Mouse (Mus musculus) forebrain, embryonic 16.5 days (tissue): Measurements from ENCODE around the gene Trp53rkb. TPM values are rescaled to one million over a fixed set of nuclear protein-coding genes. Genes with fewer than 3 reads are reported as not detected.

ENCODE experiments used
- ATAC-seq: fragments of 200-750 bp; cut with Nextera tagmentation; 2 replicates; pipeline ENCODE4 v1.8.0; 2017; ENCODE audit warnings: mild to moderate bottlenecking, moderate library complexity
- H3K27ac ChIP-seq: fragments of 300-500 bp; sonication (generic); 2 replicates; pipeline ENCODE4 v1.5.1; 2014; ENCODE audit warnings: low read length, control low read depth
- H3K27me3 ChIP-seq: fragments of 300-500 bp; sonication (generic); replicated peaks from 2 replicates; pipeline ENCODE4 v1.6.1; 2014; ENCODE audit warnings: low read length; ENCODE audit not compliant: control insufficient read depth, insufficient read depth
- H3K36me3 ChIP-seq: fragments of 300-500 bp; sonication (generic); 2 replicates; pipeline ENCODE4 v1.6.1; 2014; ENCODE audit not compliant: control insufficient read depth, insufficient read depth
- H3K4me1 ChIP-seq: fragments of 300-500 bp; sonication (generic); replicated peaks from 2 replicates; pipeline ENCODE4 v1.6.1; 2014; ENCODE audit warnings: low read length; ENCODE audit not compliant: control insufficient read depth, insufficient read depth
- H3K4me2 ChIP-seq: fragments of 300-500 bp; sonication (generic); 2 replicates; pipeline ENCODE4 v1.6.1; 2014; ENCODE audit warnings: mild to moderate bottlenecking, low read length, control low read depth
- H3K4me3 ChIP-seq: fragments of 300-500 bp; sonication (generic); replicated peaks from 2 replicates; pipeline ENCODE4 v1.5.1; 2014; ENCODE audit warnings: mild to moderate bottlenecking, low read length, control low read depth
- H3K9ac ChIP-seq: fragments of 300-500 bp; sonication (generic); replicated peaks from 2 replicates; pipeline ENCODE4 v1.6.1; 2014; ENCODE audit warnings: low read depth, low read length, control low read depth
- H3K9me3 ChIP-seq: fragments of 300-500 bp; sonication (generic); 2 replicates; pipeline ENCODE4 v1.6.1; 2016; ENCODE audit warnings: low read length; ENCODE audit not compliant: control insufficient read depth
- WGBS: fragments of 180-500 bp; shearing (Covaris S2); extraction: QIAGEN DNeasy Blood & Tissue Kit; methylation state at CpG from one replicate; pipeline ENCODE4 v1.1.7; 2014; 5-methylcytosine and 5-hydroxymethylcytosine counted together
- polyA plus RNA-seq: library from polyadenylated mRNA; unstranded; fragments of >200 nt; fragmentation: Nextera tagmentation; extraction: Ambion mirVana; gene quantifications from 2 replicates; pipeline ENCODE4 v1.2.1, GENCODE M21; 2015

Trp53rkb gene
- polyA plus RNA-seq, 1 experiment from 2014 or later = 8.7 TPM

DNA sequence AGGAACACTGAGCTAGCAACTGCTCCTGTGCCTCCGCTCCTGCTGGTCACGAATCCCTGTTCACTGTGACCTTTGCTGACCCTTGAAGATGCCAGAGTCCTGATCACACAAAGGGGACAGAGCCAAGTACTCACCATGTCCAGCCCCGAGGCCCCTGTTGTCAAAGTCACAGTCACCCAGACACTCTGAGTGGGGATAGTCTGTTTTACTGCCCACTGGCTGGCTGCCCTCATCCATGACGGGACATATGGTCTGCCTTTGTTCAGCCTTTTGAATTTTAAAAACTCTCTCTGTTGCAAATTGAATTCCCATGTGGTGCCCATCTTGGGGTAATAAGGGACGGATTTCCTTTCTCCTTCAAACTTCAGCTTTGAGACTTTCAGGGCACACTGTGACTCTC, 28.3 kb upstream of the Trp53rkb start:
- H3K27ac ChIP-seq = peak overlapping the region; percentile 47; the same call in 1 of the 2 replicates

DNA sequence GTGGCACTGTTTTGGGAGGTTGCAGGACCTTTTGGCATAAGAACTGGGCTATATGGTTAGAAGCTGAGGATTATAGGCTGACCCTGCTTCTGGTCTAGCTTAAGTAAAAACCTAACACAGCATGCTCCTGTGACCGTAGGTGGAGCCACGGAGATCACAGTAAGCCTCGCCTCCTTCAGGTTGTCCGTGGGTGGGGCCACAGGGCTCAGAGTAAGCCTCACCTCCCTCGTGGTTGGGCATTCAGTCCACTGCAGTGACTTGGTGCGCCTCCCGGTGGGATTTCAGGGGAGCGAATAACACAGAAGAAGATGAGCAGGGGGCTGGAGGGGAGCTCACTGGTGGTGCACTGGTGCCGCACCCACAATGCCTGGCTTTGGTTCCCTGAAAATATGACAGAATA, 24.7 kb upstream of the Trp53rkb start:
- H3K27ac ChIP-seq = no peak overlapping the region
- no peaks in the 10 kb centered on the region for H3K9me3 ChIP-seq
- no peak overlapping the region for H3K4me2 ChIP-seq
- H3K27me3 ChIP-seq = no peaks in the 10 kb centered on the region
- H3K36me3 ChIP-seq = no peaks in the 10 kb centered on the region
- no peak overlapping the region for H3K9ac ChIP-seq
- WGBS = 73% methylated on average over 9 of the region's 9 CpGs
- H3K4me3 ChIP-seq = no peak overlapping the region
- no peak for ATAC-seq
- H3K4me1 ChIP-seq = peaks cover 6% of the 10 kb centered on the region

More for the DNA sequence above, 28.3 kb upstream of the Trp53rkb start:
- H3K36me3 ChIP-seq = no peaks in the 10 kb centered on the region
- H3K9ac ChIP-seq = no peak overlapping the region
- 28% methylated on average over 5 of the region's 5 CpGs for WGBS
- H3K4me2 ChIP-seq = no peak overlapping the region
- peaks cover 6% of the 10 kb centered on the region for H3K4me1 ChIP-seq
- H3K4me3 ChIP-seq = no peak overlapping the region
- no peaks in the 10 kb centered on the region for H3K27me3 ChIP-seq
- H3K9me3 ChIP-seq = no peaks in the 10 kb centered on the region
- ATAC-seq = no peak

DNA sequence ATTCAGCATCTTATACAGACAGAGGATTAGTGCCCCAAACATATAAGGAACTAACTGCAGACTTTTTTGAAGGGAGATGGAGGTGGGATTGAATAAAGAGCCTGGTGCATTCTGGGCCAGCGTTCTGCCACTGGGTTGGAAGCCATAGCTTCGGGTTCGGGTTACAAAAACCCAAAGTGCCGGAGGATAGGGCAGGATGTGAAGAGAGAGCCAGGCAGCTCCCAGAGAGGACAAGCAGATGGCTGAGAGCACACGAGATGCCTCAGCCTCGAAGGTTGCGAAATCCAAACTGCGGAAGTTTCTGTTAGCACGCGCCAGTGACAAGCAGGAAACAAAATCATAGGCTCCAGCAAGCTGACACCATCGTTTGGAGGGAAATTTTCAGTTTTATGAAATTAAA, 20.9 kb upstream of the Trp53rkb start:
- H3K4me2 ChIP-seq = no peak overlapping the region
- no peaks in the 10 kb centered on the region for H3K9me3 ChIP-seq
- no peak overlapping the region for H3K9ac ChIP-seq
- H3K27me3 ChIP-seq = no peaks in the 10 kb centered on the region
- 68% methylated on average over 11 of the region's 11 CpGs for WGBS
- no peak overlapping the region for H3K27ac ChIP-seq
- no peak for ATAC-seq
- no peaks in the 10 kb centered on the region for H3K36me3 ChIP-seq
- H3K4me1 ChIP-seq = no peaks in the 10 kb centered on the region
- no peak overlapping the region for H3K4me3 ChIP-seq

DNA sequence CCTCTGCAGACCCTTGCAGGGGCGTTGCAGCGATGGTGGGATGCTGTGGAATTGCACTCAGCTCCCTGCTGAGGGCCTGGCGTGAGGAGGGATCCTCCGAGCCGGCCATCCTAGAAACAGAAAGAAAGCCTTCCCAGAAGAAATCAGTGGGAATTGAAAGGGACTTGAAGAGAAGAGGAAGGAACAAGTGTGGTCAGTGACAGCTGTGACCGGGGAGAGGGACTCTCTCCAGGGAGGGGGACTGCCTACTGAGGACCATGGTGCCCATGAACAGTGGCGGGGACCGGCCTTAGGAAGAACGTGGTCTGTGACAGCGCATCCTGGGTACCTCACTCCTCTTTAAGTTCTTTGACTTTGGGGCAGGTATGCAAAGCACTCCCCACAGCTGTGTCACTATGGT, 18.7 kb upstream of the Trp53rkb start:
- Histone ChIP-seq H3K27ac (no peak overlapping the region), H3K9ac (no peak overlapping the region), H3K4me1 (no peaks in the 10 kb centered on the region), H3K4me3 (no peak overlapping the region), H3K9me3 (no peaks in the 10 kb centered on the region), H3K36me3 (no peaks in the 10 kb centered on the region), H3K4me2 (no peak overlapping the region), H3K27me3 (no peaks in the 10 kb centered on the region)
- 76% methylated on average over 10 of the region's 10 CpGs for WGBS
- no peak for ATAC-seq

DNA sequence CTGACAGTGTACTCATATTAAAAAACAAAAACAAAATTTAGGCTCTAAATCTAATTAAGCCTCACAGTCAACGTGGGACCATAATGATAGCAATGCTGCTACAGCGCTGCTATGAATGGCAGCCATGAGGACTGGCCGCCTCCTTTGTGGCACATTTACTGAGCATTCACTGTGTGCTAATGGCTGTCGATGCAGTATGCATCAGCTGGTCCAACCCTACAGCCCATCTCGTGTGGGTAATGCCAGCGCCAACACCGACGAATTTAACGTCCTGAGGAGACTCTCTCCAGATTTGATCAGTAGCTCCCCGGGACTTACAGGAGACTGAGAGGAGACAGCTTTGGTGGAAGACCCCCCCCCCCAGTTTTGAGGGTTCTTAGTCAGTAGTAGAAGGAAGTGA, 18.1 kb upstream of the Trp53rkb start:
- no peaks in the 10 kb centered on the region for H3K9me3 ChIP-seq
- no peak overlapping the region for H3K27ac ChIP-seq
- 80% methylated on average over 10 of the region's 10 CpGs for WGBS
- H3K27me3 ChIP-seq = no peaks in the 10 kb centered on the region
- no peaks in the 10 kb centered on the region for H3K36me3 ChIP-seq
- H3K4me2 ChIP-seq = no peak overlapping the region
- ATAC-seq = no peak
- no peak overlapping the region for H3K9ac ChIP-seq
- H3K4me3 ChIP-seq = no peak overlapping the region
- H3K4me1 ChIP-seq = no peaks in the 10 kb centered on the region

DNA sequence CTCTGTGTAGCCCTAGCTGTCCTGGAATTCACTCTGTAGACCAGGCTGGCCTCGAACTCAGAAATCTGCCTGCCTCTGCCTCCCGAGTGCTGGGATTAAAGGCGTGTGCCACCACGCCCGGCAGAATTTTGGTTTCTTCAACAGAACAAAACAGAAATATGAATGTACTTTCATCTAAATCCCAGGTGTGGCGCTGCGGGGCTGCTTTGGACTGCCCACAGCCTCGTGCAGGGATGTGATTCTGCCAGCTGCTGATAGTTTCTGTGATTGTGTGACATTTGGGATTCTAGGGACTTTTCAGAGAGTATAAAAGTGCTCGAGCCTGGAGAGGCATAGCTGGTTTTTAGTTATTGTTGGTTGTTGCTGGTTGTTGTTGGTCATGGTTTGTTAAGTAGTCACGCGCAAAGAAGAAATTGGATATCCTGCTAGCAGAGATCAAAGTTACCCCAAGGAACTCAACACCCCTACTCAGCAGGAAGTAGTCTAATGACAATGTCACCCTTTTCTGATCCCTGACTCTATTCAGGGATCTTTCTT, 16.9 kb upstream of the Trp53rkb start:
- no peak for ATAC-seq

DNA sequence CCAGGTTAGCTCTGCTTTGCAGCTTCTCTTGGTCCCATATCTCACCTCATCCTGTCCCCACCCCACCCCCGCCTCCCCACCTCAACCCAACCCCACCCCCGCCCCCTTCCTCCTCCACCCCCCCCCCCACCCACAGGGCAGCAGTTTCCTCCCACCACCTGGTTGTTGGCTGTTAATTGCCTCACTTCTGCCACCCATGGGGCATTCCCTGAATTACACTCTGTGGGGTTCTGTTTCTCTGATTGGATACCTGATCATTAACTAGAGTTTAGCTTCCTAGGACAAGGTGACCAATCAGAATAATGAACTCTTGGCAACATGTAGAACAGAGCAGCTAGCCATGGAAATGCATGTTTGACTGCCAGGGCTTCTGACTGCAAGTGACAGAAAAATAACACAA, 16.1 kb upstream of the Trp53rkb start:
- Histone ChIP-seq H3K27ac (no peak overlapping the region), H3K9ac (no peak overlapping the region)
- 30% methylated on average over 2 of the region's 2 CpGs for WGBS

More for the DNA sequence above, 16.9 kb upstream of the Trp53rkb start:
- 70% methylated on average over 11 of the region's 11 CpGs for WGBS
- Histone ChIP-seq H3K4me3 (no peak overlapping the region), H3K9me3 (no peaks in the 10 kb centered on the region), H3K4me2 (no peak overlapping the region), H3K4me1 (no peaks in the 10 kb centered on the region), H3K27me3 (no peaks in the 10 kb centered on the region), H3K9ac (no peak overlapping the region), H3K27ac (no peak overlapping the region), H3K36me3 (no peaks in the 10 kb centered on the region)

DNA sequence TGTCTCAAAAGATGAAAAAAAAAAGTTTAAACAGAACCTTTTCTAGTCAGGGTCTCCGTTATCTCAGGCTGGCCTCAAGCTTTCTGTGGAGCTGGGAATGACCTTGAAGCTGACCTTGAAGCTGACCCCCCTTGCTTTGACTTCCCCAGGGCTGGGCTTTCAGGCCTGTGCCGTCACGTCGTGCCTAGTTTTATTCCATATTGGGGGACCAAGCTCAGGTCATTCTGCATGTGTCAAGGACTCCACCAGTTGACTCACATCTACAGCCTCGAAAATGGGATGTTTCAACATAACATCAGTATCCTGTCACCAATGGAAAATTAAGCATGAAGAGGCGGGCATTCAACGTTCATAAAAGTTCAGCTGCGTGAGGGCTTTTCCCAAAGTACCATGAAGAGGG, 12.4 kb upstream of the Trp53rkb start:
- Histone ChIP-seq H3K9ac (no peak overlapping the region), H3K36me3 (no peaks in the 10 kb centered on the region), H3K9me3 (no peaks in the 10 kb centered on the region), H3K27me3 (no peaks in the 10 kb centered on the region), H3K4me1 (peaks cover under 1% of the 10 kb centered on the region; the same call in 1 of the 2 replicates), H3K4me3 (no peak overlapping the region), H3K27ac (no peak overlapping the region), H3K4me2 (no peak overlapping the region)
- WGBS = 84% methylated on average over 8 of the region's 8 CpGs
- no peak for ATAC-seq

More for the DNA sequence above, 16.1 kb upstream of the Trp53rkb start:
- Histone ChIP-seq H3K4me2 (no peak overlapping the region), H3K4me1 (no peaks in the 10 kb centered on the region), H3K9me3 (no peaks in the 10 kb centered on the region), H3K4me3 (no peak overlapping the region), H3K36me3 (no peaks in the 10 kb centered on the region), H3K27me3 (no peaks in the 10 kb centered on the region)
- ATAC-seq = no peak

DNA sequence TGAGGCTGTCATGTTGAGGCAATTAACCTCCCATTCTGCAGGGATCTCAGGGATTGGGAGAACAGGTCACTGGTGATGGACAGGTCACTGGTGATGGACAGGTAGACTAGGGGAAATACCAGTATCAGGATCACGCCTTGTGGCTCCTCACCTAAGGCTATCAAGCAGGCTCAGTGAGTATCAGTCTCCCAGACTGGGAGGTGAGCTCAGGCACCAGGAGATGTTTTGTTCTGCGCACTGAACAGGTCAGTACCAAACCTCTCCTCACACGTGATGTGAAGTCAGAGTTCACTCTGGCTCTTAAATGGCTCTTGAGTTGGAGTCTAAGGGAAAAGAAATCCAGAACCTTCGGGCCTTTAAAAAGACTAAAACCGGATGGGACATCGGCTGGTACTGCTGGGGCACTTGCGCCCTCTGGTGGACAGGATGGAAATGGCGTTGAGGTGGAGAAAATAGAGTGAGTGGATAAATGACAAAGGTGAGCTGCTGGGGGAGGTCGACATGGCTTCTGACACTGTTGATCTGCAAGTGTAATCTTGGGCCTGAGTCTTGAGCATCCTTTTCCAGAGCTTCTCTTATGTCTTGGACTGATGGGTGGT, 11.3 kb upstream of the Trp53rkb start:
- peak; percentile 31; the same call in 1 of the 2 replicates for ATAC-seq
- Histone ChIP-seq H3K4me3 (no peak overlapping the region), H3K27ac (no peak overlapping the region), H3K9ac (no peak overlapping the region), H3K4me2 (no peak overlapping the region), H3K36me3 (no peaks in the 10 kb centered on the region), H3K9me3 (no peaks in the 10 kb centered on the region), H3K4me1 (peaks cover 10% of the 10 kb centered on the region), H3K27me3 (no peaks in the 10 kb centered on the region)
- WGBS = 13% methylated on average over 9 of the region's 9 CpGs

DNA sequence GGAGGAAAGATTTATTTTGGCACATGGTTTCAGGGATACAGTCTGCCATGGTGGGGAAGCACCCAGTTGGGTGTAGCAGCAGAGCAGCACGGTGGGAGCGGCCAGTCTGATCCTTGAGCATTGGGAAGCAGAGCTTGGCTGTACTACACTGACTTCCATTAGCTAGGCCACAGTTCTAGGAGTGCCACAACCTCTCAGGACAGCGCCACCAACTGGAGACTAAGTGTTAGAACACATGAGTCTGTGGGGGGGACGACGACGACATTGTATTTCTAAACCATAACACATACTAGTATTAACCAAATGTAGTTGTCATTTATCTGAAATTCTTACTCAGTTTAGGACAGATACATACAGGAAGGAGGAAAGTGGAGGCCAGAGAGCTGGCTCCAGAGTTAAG, 8.0 kb upstream of the Trp53rkb start:
- H3K27ac ChIP-seq = no peak overlapping the region
- no peaks in the 10 kb centered on the region for H3K9me3 ChIP-seq
- H3K4me1 ChIP-seq = peaks cover 15% of the 10 kb centered on the region
- ATAC-seq = no peak
- no peaks in the 10 kb centered on the region for H3K27me3 ChIP-seq
- 80% methylated on average over 6 of the region's 6 CpGs for WGBS
- H3K4me3 ChIP-seq = no peak overlapping the region
- no peak overlapping the region for H3K4me2 ChIP-seq
- H3K9ac ChIP-seq = no peak overlapping the region
- H3K36me3 ChIP-seq = no peaks in the 10 kb centered on the region
